Mouse (Mus musculus) liver, embryonic 14.5 days (tissue): ENCODE measurements around the gene Tle1.

Source experiments
- CTCF ChIP-seq: IDR thresholded peaks from 2 replicates; pipeline ENCODE4 v1.5.1; 2016; ENCODE audit warnings: antibody characterized with exemption, low read depth, control low read depth
- EP300 ChIP-seq: IDR thresholded peaks from 2 replicates; pipeline ENCODE4 v1.6.1; 2016; ENCODE audit warnings: antibody characterized with exemption, low read depth

DNA sequence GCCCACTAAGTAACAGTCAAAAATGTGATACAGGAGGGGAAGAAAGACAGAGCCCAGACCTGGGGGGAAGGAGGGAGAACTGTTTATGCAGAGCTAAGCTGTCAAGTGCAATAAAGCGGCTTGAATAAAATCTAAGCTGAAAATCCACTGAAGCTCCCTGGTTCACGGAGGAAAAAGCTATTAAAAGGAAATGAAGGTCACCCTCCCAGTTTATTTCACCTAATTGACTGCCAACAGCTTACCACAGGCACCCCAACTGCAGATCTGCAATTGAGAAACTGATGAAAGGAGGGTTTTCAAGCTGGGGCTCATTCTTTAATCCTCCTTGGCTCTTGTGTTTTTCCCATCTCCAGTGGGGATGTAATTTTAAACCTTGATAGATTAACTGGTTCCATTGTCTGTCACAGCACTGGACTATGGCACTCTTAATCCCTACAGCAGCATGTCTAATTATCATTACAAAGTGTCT, 32.9 kb downstream of the Tle1 start:
- no peak for TF ChIP-seq CTCF
- no peak for TF ChIP-seq EP300
